Mouse (Mus musculus) cerebellum, adult (tissue): ENCODE measurements around the gene Ttc23l.
"Not testable (repeated sequence)": the region's sequence is repeated elsewhere in the genome, so short reads cannot be mapped to it uniquely, and the experiment has no call there.

Experiments
- ATAC-seq: cut with Nextera tagmentation; 2 replicates; pipeline ENCODE4 v1.9.2; 2017; ENCODE audit warnings: mild to moderate bottlenecking, moderate library complexity, mixed read lengths; ENCODE audit not compliant: insufficient number of reproducible peaks, low FRiP score, low TSS enrichment

Ttc23l gene

DNA sequence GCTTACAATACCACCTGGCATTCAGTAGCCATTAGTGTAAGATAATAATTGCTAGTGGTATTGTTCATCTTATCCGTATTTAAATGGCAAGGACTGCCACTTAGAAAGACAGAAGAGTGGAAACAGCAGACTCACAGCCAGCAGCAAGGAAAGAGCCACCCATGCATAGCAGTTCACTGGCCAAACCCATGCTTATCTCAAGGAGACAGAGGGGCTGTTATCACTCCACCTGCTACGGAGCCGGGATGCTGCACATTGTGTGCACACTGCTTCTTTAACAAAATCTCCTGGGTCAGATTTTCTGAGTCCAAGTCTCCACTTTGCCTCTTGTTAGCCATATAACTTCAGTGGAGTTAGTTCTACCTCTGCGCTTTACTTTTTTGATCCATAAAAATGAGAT, 27.1 kb downstream of the Ttc23l start:
- no peak for ATAC-seq

DNA sequence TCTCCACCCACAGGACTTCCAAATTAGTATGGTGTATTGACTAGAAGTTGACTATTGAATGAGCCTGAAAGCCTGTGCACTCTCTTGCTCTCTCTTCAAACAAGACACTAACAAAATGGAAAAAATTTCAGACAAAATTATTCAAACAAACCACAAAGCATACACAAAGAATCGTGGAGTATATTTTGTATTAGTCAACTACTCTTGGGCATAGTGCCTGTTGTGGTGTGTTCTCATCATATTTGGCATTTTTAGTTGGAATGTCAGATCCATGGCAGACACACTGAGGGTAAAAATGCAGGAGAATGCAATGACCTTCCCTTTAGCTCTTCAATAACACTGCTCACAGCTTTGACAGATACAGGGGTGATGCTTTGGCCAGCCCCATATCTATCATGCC, 32.6 kb downstream of the Ttc23l start:
- no peak for ATAC-seq

DNA sequence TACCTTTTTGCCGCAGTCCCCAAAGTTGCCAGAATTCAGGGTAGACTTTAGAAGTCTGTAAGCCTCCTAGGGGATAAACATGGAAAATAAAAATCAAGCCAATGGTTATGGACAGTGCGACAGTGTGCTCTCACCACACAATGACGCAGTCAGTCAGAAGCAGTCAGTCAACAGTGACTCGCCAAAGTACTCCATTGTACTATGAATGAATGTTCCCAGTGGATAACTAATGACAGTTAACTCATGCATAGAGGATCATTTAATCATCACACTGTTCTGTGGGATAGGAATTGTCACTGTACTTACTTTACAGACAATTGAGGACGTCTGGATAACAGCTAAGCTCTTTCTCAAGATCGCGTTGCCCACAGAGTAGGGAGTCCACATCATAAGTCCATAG, 43.3 kb downstream of the Ttc23l start:
- no peak for ATAC-seq

DNA sequence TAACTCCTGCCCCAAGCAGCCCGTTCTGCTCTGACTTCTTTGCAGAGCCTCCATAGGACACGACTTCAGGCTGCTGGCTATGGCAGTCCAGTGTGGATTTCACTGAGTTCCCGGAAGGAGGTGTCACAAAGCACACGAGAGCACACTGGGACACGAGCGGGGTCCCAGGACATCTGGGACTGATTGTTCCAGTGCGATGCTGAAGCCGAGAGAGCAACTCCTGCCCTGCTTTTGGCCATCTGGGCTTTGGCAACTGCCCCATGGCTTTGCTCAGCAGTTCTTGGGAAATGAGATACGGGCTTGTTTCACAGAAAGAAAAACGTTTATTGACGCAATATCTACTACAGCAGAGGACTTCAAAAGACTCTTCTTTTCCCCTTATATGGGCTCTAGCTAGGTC, 52.4 kb downstream of the Ttc23l start:
- ATAC-seq, result no peak

DNA sequence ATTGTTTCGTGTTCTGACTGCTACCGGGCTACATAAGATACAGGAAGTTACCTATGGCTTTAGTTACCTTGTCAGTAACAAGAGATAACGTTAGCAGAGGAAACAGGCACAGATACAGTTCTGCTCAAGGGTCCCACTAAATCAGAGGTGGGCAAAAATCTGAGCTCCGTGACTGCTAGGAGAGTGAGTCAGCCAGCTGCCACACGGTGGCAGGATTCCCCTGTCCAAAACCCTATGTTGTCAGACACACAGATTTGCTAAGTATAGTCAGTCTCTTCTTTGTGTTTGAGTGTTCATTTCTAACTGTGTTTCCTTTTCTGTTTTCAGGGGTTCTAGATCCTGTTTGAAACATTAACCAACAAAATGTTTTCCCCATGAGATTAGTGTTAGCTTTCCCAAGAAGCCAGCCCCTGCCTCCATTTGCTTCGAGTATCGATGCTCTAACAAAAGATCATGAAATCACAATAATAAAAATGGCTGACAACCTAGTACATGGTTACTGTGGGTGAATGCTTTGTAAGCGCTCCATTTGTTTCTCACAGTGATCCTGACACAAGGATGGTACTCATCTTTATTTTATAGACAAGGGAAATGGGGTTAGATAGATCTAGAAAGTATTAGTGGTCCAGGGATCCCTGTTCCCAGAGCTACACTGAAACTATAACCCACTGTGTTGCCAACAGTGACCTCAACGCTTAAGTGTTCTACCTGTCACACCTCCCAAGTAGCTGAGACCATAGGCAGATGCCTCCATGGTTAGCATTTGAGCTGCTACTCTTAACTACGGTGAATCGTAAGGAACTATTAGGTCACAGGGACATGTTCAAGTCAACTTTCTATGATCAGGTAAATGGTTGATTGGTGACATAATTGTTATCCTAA, 57.4 kb downstream of the Ttc23l start:
- no peak; the same call in 1 of the 2 replicates for ATAC-seq

DNA sequence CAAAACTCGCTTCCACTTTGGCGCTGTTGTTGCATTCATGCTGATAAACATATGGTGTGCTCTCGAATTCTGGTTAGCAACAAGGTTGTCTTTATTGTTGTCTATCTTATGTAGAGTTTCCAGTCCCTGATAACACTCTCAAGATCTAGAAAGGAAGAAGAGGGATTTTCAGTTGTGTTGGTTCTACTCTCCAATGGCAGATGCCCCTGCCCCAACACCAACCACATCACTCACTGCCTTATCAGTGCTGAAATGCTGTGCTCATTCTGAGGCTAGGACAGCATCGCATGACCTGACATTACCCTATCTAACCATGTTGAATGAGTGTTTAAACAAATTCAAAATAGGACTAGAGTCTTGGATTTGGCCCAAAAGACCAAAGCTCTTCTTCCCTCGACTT, 58.4 kb downstream of the Ttc23l start:
- no peak for ATAC-seq

DNA sequence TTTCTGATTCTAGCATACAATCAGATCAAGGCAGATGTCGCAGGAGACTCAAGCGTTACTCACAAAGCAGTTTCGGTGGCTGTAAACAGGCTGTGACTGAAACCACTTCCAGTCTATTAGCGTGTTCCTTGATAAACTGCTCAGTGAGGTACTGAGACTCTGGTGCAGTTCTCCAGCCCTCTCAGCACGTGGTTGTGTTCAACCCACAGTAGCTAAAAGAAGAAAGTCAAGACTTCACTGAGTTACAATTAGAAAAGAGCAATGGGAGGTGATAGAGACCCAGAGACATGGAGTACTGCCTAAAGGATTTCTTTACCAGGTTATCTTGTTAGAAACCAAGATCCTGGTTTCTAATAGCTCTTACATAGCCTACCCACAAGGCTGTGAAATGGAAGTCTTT, 58.9 kb downstream of the Ttc23l start:
- no peak for ATAC-seq

DNA sequence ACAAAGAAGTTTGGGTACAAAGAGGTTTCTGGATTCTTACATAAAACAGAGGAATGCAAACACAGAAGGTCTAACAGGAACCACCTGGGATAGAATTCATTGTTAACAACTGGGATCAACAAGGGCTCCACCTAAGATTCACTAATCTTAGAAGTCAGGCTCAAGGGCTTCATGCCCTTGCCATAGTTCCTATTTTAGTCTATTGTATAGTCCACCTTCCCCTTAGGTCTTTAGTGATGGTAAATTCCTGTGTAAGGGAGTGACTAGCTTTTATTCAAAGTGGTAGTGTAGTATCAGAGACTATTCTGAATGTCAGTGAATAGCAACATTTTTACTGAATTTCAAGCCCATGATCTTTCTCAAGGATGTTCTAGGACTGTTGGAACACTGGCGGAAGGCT, 61.8 kb downstream of the Ttc23l start:
- ATAC-seq, result not testable (repeated sequence)

DNA sequence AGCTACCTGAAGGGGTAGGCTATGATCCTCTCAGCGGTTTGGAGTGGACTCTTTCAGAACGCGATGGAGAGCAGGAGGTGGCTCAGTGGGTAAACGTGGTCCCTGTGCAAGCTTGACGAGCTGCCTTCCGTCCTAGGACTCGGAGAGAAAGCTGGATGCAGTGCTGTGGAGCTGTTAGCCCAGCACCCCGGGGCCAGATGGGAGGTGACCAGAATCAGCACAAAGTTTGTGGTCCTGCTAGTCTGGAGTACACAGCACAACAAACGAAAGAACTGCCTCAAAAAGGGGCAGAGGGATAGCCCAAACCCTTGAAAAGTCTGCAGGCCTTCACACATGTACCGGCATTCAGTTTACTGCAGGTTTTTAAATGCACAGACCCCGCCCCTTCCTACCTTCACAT, 62.5 kb downstream of the Ttc23l start:
- ATAC-seq, result no peak

DNA sequence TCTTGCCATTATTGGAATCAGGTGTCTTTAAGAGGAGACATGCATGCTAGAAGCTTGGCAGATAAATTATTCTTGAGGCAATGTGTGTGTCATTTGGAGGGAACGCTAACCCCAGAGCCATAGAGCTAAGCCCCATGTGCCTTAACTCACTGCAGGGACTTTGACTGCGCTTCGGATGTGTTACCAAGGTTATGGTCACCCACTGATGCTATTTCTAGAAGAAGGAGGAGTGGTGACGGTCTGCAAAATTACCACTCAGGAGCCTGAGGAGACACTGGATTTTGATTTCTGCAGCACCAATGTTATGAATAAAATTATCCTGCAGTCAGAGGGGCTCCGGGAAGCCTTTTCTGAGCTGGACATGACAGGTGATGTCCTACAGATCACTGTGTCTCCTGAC, 68.4 kb downstream of the Ttc23l start:
- ATAC-seq, result no peak

DNA sequence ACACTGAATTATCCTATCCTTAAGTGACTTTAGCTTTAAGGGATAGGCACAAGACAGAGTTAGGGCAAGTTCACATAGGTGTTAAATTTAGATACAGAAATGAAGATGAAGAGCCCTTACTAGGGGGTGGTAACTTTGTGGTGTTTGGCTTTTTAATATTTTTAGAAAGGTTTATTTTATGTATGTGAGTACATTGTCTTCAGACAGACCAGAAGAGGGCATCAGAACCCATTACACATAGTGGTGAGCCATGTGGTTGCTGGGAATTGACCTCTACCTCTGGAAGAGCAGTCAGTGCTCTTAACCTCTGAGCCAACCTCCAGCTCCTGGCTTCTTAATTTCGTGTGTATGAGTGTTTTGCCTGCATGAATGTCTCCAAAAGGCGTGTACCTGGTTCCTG, 71.2 kb downstream of the Ttc23l start:
- no peak for ATAC-seq

DNA sequence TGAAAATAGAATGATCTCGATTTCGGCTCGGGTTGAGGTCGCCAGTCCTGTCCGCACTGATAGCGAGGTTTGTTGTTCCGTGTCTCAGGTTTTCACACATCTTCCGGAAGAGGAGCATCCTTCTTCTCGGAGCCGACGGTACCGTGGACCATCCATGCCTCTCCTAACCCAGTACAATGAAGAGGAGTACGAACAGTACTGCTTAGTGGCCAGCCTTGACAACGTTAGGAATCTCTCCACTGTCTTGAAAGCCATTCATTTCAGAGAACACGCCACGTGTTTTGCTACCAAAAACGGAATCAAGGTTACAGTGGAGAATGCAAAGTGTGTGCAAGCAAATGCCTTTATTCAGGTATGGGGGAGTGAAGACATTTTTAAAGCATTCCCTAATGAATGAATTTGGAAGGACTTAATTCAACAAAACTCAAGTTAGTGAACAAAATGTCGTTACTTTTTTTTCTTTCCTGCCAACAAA, 72.1 kb downstream of the Ttc23l start:
- ATAC-seq, result peak; percentile 32

DNA sequence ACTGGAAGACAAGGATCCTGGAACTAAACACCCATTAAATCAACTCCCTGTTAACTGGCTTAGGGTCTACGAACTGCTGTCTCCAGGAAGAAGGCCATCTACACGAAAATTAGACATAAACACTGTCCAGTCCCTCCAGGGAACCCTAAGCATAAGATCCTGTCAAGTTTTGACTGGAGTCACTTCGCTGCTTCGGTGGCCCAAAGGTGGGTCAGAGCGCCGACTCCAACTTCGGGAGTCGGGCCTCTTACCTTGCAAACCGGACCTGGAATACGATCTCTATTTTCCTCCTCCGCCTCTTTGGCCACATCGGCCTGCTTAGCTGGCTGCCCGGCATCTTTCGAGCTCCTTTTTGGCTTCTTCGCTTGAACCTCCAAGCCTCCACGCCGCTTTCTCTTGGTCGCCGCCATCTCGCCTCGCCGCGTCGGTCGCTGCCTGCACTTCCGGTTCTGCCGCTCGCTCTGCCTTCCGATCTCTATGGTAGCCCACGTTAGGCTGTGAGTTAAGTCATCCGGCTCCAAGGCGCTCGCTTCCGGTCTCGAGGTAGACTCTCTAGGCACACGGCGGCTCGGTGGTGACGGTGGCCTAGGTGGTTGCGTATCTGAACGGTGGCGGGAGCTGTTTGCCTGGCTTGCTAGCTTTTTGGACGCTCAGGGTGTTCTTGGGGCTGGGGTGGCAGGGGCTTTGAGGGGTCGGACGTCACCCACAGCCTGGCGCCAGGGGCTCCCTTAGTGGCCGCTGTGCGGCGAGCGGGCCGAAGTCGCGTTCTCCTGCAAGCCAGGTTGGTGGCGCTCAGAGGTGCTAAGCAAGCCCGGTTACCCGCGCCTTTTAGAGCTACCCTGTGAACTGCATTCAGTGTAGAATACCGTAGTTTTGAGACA, 72.7 kb downstream of the Ttc23l start, which contains the start of the genes Brix1 and Rad1:
TSS of gene Brix1 (minus strand) at position 464 of the 881 bp plus-strand sequence.
TSS of gene Rad1 (plus strand) at position 535 of the 881 bp plus-strand sequence.
- ATAC-seq, result peak; percentile 98

DNA sequence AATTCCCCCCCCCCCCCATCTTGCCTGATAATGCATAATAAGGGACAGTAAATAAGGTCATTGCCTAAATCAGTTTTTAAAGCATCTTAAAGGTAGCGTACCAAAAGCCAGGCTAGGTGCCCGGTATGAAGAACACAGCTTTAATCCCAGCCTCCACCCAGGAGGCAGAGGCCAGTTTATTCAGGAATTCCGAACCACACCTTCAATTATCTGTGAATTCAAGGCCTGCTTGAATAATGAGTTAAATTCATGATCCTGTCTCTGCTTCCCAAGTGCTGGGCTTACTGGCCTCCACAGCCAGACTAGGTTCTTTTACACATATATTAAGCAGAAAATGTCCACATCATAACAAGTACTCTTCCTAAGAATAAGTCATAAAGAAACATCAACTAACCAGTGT, 87.5 kb downstream of the Ttc23l start:
- peak; percentile 12; the same call in 1 of the 2 replicates for ATAC-seq

DNA sequence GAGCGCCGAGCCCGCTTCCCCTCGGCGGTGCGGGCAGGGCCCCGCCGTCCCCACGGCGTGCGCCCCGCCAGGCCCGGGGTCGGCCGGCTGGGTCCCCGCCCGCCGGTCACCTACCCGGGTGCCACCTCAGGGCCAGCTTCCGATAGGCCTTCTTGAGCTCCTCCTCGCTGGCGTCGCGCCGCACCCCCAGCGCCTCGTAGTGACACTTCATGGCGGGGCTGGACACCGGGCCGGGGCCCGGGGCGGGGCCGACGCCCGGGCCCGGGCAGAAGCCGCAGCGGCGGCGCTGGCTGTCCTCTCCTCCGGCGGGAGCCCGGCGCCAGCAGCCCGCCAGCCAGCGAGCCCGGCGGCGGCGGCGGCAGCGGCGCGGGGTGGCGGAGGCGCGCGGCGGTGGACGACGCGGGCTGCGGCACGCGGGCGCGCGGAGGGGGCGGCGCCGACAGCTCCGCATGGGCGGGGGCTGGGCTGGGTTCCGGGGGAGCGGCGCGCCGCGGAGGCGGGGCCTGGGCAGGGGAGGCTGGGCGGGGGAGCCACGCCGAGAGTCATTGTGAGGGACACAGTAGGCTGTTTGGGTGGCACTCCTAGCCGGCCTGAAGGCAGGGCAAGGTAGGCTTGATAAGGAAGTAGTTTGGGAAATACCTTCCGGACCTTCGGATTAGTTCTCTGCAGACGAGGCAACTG, 88.2 kb downstream of the Ttc23l start, which contains the start of gene Dnajc21:
TSS of gene Dnajc21 (minus strand) at position 366 of the 681 bp plus-strand sequence.
- peak; percentile 93 for ATAC-seq

DNA sequence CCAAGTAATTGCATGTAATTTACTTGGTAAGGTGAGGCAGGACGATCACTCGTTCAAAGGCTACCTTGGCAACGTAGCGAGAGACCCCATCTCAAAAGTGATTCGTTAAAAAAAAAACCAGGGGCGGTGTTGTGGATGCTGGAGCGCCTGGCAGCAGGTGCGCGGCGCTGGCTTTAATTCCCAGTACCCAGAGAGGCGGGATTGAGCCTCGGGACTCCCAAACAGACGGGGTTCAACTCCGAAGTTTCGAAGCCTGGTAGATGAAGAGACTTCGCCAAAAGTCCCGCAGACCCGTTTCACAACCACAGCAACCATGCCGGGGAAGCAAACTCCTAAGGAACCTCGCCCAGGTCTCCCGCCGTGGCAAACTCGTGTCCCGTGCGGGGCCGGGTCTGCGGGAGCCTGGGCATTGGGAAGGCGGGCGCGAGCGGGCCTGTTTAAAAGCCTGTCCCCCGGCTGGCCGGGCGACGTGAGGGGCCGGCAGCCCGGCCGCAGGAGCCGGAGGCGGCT, 88.8 kb downstream of the Ttc23l start:
- peak; percentile 0; the same call in 1 of the 2 replicates for ATAC-seq

DNA sequence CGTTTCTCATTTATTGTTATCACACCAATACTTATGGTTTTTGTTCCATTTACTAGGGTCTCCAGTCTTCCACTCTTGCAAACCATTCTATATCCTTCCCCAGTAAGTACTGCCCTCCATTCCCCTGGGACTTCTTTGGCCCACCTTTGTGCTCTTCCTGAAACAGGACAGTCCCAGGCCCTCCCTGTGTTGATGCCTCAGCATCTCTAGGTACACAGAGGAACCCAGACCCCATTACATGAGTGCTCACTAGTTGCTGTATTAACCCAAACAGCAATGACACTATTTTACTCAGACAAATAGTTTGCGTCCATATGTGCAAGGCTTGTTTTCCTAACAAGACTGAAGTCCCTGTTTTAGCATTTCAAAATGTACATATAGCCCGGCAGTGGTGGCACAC, 89.7 kb downstream of the Ttc23l start:
- no peak for ATAC-seq

DNA sequence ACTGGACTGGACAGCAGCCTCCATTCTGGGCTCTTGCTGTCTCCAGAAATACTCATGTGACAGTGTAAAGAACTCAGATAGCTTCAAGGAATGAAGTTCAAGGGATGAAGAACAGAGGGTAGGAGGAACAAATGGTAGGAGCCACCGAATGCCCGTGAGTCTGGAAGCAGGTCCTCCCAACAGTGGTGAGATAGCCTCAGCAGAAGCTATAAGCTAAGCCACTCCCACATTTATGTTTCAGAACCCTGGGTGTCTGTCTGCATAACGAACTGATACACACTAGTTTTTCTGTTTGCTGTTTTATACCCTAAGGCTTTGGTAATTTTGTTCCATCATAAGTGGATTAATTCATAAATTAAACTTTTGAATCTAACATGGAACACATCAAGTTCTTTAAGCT, 93.8 kb downstream of the Ttc23l start:
- no peak for ATAC-seq

DNA sequence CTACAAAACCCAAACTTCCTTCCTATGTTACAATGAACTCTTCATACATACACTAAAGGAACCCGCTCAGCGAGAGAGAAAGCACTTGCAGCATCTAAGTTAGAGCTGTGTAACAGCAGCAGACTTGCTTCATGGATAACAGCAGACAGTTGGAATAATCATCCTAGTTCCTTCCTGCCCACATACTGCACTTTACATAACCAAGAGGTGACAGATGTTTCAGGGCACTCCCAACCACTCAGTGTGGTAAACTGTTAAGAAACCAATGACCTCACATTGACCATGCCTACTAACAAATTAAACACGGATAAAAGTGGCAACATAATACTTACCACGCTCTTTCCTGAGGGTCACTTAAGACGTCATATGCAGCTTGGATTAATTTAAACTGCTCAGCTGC, 94.9 kb downstream of the Ttc23l start:
- no peak for ATAC-seq

DNA sequence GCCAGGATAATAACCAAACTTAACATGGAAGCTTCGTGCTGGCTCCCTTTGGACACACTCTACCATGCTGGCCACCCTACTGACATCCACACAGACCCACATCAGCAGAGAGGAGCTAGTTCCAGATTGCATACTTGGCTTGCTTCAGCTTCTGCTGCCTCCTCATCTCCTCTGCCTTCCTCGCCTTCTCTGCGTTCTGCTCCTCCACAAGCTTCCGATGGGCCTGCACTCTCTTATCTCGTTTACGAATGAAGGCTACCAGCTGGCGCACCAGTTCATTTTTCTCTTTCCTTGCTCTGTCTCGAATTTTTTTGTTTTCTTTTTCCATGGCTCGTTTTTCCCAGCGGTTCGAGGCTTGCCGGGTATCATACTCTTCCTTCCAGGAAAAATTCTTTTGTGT, 97.5 kb downstream of the Ttc23l start:
- no peak for ATAC-seq
